Mouse (Mus musculus) adrenal gland, adult (tissue): ENCODE data around the gene Hps1.
"Not testable (repeated sequence)": the region's sequence is repeated elsewhere in the genome, so short reads cannot be mapped to it uniquely, and the experiment has no call there.

Experiments
- DNase-seq, 2 experiments: peaks; one replicate each; pipeline ENCODE4 v3.0.0; 2022 to 2023; ENCODE audit warnings: low spot score in 1 of 2; ENCODE audit not compliant: inconsistent age in 2 of 2

The Hps1 gene

DNA sequence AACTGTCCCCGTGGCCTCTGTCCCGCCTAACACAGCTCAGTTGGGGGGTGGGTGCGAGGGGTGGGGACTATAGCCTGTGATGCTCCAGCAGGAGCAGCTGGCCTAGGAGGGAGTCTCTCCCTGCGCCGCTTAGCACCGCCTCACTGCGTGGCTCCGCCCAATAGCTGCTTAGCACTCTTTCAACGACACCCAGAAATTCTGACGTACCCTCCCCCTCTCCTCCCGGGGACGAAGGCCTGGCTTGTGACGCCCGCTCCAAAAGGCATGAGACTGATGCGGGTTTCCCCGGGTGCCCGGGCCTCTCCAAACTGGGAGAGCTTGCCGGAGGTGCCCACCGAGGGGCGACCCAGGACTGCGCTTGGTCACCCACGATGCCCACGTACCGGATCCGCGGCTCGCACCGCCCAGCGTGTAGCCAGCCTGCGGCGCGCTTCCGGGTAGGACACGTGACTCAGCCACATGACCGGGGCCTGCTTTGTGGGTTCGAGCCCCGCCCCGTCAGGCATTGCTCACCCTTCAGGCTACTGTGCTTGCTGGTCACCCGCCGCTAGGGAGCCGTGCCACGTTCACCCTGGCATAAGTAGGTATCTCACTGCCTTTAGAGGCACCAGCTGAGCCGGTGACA lies at the start of gene Hps1:
Gene Hps1 (minus strand): TSS at position 448 of the 625 bp plus-strand sequence.
- peak; percentile 93 to 97 for DNase-seq

DNA sequence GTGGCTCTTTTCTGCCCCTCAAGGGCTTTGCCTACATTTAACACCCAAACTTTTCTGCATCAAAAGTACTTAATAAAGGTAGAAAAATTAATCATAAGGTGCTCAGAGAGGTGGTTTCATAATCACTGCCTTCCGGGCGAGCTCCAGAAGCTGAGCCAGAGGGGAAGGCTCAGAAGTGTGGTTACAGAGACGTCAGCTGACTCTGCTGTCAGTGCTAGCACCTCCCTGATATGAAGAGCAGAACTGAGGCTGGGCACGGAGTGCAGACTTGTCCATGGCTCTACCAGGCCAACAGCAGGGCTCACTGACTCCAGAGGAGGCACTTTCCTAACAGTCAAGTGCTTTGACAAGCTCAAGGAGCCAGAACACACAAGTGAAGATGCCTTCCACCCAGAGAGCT lies 49.4 kb upstream of the Hps1 start:
- DNase-seq = no peak

DNA sequence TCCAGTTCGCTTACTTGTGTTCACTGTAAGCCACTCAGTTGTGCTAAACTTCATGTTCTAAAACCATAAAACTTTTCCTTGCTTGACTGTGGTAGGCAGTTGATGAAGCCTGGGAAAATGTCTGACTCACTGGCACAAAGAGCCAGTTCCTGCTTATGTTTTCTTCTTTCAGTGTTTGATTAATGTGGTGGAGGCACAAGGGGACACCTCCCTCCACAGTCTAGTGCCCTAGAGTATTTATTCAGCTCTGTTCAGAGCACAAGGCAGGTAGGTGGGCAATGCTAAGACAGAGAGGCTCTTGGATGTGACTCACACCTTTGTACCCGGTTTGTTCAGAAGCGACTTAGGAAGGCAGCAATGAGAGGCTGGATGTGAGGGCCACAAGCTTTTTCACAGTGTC lies 48.1 kb upstream of the Hps1 start:
- no peak for DNase-seq

DNA sequence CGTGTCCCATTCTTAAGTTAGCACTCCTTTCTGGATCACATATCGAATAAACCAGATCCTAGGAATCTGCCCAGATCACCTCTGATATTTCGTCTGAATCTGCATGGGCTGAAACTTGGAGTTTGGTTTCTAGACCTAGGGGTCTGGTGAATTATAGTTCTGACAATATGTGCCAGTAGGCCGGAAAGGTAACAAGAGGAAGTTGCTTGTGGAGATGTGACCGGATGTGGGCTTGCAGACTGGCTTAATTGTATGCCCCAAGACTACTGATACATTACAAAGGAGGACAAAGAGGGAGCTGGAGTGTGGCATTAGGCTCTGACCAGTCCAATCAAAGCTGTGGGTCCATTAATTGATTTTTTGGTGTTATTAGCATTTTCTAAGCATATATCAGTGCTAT lies 40.3 kb upstream of the Hps1 start:
- DNase-seq = no peak

- no peak for DNase-seq
Measured at GRCm38 (mm10) chr19:42817761-42818160, 38.0 kb upstream of the Hps1 start.

DNA sequence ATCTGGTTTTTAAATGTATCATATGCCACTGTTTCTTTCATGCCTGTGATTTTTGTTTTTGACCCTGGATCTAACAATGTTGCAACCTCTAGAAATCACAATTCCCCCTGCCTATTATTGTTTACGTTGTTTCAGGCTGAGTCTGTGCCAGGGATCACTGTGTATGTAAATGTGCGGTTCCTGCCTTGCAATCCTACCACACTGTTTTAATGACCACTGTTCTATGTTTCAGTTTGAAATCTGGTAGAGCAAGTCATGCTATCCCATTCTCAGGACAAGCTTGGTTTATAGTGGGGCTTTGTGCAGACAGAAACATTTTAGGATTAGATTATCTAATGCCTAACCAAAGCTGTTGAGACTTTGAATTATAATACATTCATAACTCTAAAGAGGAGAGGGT lies 36.5 kb upstream of the Hps1 start:
- no peak for DNase-seq

DNA sequence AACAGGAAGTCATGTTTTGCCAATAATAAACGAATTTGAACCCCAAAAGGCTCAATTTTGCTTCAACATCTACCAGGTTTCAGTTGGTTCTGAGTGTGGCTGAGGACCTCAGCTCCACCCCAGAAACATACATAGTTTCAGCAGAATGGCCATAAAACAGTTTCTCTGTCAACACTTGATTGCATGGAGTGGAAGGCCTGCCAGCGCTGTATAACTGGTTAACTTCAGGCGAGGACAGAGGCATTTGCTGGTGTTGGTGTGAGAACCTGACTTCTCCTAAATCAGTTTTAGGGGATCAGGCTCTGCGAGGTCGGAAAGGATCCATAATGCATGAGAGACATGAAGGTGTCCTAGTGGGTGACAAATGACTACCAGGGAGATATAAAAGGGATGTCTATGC lies 30.4 kb upstream of the Hps1 start:
- no peak for DNase-seq

DNA sequence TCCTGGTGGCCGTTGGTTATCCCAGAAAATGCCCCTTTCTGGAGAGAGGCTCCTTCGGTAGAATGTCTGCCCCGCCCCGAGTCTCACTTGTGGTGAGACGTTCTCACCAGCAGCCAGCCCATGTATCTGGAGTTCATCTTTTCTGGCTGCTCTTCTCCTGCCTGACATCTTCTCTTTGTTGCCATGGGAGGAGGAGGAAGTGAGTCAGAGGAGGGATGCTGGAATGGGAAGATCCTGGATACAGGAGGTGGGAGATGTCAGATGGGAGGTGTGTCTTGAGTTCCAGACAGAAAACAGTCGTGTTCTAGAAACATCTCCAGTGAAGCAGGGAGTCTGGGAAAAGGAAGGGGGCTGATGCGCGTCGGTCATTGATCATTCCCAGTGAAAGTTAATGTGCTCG lies 29.7 kb upstream of the Hps1 start:
- DNase-seq = no peak

GRCm38 (mm10) chr19:42797866-42798265 lies 18.1 kb upstream of the Hps1 start:
- no peak for DNase-seq

- no peak for DNase-seq
Measured at GRCm38 (mm10) chr19:42795801-42796200, 16.0 kb upstream of the Hps1 start.

DNA sequence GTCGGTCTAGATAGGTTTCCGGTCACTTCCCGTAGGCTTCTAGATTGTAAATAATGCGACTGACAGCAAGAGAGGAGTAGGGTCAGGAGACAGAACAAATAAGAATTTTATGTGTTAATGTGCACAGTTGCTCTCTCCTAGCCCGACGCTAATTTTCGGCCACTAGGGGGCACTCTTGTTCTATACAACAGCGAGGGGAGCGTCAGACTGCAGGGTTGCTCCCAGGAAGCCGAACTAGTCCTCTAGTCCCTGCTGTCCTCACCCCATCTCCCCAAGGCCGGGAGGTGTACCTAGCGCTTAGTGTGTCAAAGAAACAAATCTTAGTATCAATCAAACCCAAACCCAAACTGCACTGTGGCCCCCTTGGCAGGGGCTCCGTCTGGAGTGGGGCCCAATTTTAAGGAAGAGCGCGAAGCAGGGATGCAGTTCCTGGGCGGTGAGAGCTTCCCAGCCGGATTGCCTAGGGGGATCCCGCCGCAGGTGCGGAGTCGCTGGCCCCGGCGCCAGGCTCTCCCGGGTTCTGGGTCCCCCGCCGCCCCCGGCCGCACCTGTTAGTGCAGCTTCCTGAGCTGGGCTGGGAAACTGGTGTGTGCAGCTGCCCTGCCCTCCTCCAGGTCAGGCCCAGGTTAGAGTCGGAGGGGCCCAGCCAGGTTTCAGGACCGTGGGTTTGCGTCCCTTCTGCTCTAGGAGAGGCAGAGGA lies 15.3 kb upstream of the Hps1 start:
- DNase-seq = peak; percentile 82 to 95

DNA sequence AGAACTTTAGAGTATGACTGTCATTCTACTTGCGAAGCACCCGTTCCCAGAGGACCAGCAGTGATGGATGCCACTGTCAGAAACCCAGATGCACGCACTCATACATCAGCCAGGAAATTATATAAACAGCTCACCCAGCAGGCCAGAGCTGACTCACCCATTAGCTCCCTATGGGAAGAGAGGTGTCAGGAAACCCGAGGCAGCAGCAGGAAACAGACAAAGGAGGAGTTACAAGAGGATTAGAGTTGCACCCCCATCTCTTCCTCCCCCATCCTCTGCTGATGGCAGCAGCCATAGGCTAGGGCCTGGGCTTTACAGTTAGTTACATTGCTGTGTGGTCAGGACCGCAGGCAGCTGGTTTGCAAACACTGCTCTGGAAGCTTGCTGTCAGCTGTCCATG lies 8.5 kb upstream of the Hps1 start:
- no peak for DNase-seq

DNA sequence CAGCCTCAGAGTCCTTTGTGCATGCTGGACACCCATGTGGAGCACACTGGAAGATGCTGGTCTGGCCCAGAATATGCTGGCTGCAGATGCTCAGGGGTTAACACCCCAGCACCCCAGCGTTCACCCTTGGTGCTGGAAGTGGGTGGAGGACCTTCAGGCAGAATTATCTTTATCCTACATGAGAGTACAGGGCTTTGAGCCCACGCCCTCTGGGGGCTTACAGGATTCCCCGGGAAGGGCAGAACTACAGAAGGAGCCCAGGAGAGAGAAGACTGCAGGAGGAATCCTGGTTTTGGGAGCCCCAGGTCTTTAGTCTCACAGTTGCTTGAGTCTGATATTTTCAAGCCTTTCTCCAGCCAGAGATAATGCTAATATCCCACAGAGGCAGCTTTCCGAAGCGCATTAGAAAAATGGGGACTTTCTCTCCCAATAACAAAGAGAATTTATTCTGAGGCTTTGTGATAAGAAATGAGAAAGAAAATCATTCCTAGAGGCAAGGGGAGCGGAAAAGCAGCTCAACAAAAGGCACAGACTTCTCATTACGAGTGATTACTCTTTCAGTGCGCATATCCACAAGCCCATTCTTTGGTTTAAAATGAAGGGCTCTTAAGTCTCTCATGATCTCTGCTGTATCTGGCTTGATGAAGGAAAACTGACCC lies 5.9 kb upstream of the Hps1 start:
- DNase-seq = no peak

- DNase-seq = no peak
Measured at GRCm38 (mm10) chr19:42785129-42785528, 5.4 kb upstream of the Hps1 start.

DNA sequence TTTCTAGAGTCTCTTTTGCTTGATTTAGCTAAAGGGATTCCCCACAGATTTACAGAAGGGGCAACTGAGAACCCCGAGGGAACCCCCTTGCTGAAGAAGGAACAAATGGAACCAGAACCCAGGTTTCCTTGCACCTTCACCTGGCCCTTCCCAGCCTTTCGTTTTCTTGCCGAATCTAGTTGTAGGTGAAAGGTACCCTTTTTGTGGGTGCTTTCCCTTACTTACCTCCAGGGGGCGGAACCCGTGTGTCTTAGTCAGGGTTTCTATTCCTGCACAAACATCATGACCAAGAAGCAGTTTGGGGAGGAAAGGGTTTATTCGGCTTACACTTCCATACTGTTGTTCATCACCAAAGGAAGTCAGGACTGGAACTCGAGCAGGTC lies 369 bp upstream of the Hps1 start:
- DNase-seq = not testable (repeated sequence)

DNA sequence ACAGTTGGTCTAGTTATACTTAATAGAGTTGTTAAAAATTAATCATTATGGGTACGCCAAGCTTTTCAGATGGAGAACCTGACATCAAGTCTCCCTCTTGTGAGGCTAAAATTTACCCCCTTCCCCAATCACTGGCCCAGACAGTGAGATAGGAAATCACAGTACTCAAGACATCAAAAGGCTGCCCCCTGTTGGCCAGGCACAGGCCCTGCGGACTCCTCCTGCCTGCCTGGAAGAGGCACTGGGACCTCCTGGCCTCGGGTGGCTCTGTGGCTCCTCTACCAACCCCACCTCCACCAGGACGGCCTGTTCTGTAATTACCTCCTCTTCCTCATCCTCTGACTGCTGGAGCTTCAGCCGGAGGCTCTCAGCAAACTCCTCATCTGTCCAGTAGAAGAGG lies 2.0 kb downstream of the Hps1 start:
- peak; percentile 53 to 66 for DNase-seq

DNA sequence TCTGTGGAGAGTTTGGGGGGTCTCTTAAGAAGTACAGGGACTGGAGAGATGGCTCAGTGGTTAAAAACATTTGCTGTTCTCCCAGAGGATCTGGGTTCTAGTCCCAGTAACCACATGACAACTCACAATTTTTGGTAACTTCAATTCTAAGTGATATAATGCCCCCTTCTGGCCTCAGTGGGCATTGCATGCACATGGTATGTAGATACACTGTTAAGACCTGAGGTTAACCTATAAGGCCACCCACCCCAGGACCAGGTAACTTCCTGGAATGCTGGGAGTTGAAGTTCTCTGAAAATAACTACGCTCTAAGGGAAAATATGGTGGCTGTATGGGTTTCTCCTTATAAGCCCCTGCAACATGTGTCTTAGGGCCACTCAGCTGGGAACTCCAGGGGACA lies 3.0 kb downstream of the Hps1 start:
- DNase-seq = peak in 1 of 2 experiments; percentile 70

DNA sequence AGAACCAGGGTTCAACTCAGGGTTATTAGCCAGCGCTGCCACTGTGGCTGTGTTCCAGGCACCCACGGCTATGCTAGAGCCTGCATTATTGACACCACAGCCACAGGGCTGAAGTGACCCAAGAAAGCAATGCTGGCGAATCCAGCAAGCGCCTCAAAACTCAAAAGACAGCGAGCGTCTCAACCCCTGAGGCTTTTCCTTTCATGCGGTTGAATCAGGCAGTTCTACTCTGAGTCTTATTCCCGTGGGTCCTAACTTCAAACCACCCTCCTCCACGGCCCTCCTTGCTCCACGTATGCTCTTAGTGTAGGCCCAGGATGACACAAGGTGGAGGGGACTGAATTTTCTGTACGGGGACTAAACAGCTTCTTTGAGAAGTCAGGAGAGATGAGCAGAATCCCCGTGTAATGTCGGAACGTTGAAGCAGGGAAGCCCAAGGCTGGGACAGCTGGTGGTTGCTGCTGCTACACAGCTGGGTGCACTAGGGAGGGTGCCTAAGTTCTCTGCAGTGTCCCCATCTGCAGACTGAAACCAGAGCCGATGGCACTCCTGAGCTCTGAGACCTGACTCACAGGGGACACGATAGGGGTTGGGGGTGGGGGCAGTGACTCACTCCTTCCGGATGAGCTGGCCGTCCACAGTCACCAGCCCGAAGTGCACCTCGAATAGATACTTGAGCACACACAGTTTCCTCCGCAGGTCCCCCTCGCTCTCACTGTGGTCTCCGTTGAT lies 9.5 kb downstream of the Hps1 start:
- peak; percentile 82 to 84 for DNase-seq

GRCm38 (mm10) chr19:42769648-42770047 lies 10.1 kb downstream of the Hps1 start:
- DNase-seq = no peak

- no peak for DNase-seq
Measured at GRCm38 (mm10) chr19:42767361-42767760, 12.4 kb downstream of the Hps1 start.

GRCm38 (mm10) chr19:42764398-42764797 lies 15.4 kb downstream of the Hps1 start:
- no peak for DNase-seq

DNA sequence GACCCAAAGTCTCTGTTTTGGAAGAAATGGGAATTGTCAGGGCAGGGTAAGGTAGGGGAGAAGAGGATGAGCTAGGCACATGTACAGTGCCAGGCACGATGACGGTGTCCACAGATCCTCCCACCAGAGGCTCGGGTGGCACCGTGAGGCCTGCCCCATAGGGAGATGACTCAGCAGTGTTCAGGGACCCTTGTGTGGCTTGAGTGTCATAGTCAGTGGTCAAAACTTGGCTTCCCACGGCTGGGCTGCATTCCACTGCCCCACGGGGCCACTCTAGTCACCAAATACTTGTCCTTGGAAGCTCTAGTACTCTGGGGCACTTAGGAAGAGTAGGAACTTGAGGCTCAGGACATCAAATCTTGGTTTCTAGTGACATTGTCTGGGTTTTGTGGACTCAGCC lies 23.1 kb downstream of the Hps1 start:
- peak; percentile 42 to 44 for DNase-seq
